Mouse (Mus musculus) kidney, adult 2 months (tissue): Measurements from ENCODE around the gene Pan2.

Source experiments
- CTCF ChIP-seq: fragments of 200-500 bp; conservative IDR thresholded peaks from 2 replicates; pipeline ENCODE4 v1.5.1; 2011; ENCODE audit warnings: low read depth, mild to moderate bottlenecking, control low read depth, low read length, moderate library complexity, mixed read lengths; ENCODE audit not compliant: insufficient read depth, insufficient read length
- POLR2A ChIP-seq: fragments of 200-500 bp; IDR thresholded peaks from one replicate; pipeline ENCODE4 v1.6.1; 2011; ENCODE audit warnings: low read depth, low read length, control low read depth

DNA sequence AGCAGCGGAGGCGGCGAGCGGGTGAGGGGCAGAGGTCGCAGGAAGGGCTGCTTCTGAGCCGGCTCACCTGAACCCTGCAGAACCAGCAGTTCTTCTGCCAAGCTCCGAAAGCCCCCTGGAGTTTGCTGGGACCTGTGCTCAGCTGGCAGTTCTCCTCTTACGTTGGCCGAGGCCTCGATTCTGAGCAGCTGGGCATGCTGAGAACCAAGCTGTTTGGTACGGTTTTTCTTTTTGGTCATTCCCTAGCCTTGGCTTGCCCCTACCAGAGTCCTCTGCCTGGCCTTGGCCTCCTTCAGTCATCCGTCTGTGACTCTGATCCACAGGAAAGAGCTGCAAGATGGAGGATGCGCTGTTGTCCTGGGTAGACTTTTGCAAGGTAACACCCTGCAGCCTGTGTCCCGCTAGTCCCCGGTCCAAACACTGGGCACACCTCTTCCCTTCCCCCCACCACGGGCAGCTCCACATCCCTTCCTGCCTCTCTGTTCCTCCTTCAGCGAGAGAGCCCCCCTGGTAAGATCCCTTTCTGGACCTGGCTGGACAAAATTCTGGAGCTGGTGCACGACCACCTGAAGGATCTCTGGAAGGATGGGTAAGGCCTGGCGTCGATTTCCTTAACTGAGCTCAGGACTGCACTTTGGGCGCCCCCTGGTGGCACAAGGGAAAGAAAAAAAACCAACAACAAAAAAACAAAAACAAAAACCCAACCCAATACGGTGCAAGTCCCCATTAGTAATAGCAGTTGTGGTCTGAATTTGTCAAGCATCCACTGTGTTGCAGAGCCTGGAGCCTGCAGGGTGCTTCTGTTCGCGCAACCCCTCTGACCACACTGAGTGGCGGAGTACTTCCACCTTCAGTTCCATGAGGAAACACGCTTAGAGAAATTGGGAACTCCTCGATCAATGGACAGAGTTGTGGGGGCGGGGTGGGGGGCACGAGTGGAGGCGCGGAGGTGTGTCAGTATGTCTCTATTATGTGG, 19.2 kb upstream of the Pan2 start:
- TF ChIP-seq CTCF (peak; percentile 66), POLR2A (no peak)
